Mouse (Mus musculus): ENCODE results near the gene Pskh1. TPM values are rescaled to one million over a fixed set of nuclear protein-coding genes. Genes with fewer than 3 reads are reported as not detected.

Gene Pskh1
- 30.4 and 33.1 TPM in 2 replicates for polyA plus RNA-seq (2015; fragmentation: Nextera tagmentation; extraction: Ambion mirVana)

DNA sequence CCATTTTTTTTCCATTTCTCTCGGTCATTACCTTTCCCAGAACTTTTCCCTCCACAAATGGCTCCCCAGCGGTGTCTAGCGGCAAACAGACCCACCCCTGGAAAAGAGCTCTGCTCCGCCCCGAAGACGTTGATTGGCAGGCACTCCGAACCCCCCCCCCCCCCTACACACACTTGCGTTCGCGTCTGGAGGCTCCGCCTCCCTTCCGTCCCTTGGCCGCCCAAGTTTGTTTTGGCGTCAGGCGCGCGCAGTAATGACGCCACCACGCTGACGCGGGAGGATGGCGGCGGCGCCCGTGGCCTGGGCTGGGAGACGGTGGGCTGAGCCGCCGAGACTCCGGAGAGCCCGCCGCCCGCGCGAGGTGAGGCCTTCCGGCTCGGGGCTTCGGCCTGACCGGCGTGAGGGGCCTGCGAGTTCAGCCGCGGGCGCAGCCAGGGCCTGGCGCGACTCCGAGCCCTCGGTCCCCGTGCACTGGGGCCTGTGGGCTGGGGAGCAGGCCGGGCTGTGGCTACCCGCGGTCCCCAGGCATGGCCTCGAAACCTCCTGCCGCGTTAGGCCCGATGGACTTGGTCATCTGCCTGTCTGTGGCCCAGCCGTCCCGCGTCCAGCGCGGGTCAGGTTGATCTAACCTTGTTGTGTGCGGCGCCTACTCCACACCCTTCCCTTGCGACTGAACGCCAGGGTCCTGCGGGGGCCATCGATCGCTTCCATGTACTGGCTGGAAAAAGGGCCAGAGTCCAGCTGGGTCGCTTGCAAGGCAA is at the start of gene Pskh1:
Gene Pskh1, plus strand, starts transcription at position 262 of the 761 bp plus-strand sequence.
- 0% methylated on average over 68 of the region's 68 CpGs for WGBS
- peak within 1 kb of the TSS; percentile 77 for H3K4me2 ChIP-seq (ENCODE audit: low read depth, low read length)
- H3K27ac ChIP-seq (ENCODE audit: low read length): peak within 1 kb of the TSS; percentile 91
- H3K9ac ChIP-seq (ENCODE audit: low read length): peak within 1 kb of the TSS; percentile 99
- H3K36me3 ChIP-seq (ENCODE audit: control insufficient read depth, insufficient read depth, low read length): no peaks in the 10 kb centered on the region
- peaks cover 8% of the 10 kb centered on the region for H3K4me1 ChIP-seq (ENCODE audit: control insufficient read depth, insufficient read depth, low read length)
- H3K27me3 ChIP-seq (ENCODE audit: control insufficient read depth, insufficient read depth, low read length): no peaks in the 10 kb centered on the region
- no peaks in the 10 kb centered on the region for H3K9me3 ChIP-seq (replicated peaks; ENCODE audit: control insufficient read depth, low read length)
- H3K4me3 ChIP-seq (replicated peaks; ENCODE audit: low read length): peak within 1 kb of the TSS; percentile 86
- ATAC-seq (ENCODE audit: insufficient read depth, low FRiP score): peak; percentile 94

DNA sequence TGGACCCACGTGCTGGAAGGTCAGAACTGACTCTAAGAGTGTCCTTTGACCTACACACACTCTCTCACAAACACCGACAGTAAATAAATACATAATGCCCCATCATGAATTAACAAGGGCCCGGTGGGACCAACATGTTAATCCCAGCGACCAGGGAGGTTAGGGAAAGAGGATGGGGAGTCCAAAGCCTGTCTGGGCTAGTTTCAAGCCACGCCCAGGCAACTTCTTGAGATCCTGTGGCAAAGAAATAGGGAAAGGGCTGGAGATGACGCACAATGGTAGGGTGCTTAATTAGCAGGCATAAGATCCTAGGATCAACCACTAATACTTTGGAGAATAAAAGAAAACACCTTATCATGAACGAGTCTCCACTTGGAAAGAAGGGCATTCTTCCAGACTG is 49.6 kb upstream of the Pskh1 start:
- H3K27ac ChIP-seq (ENCODE audit: low read length): no peak overlapping the region
- no peak for ATAC-seq (ENCODE audit: insufficient read depth, low FRiP score)
- peak overlapping the region; percentile 52; the same call in 1 of the 2 replicates for H3K9ac ChIP-seq (ENCODE audit: low read length)
- 73% methylated on average over 7 of the region's 7 CpGs for WGBS
- peak overlapping the region; percentile 23 for H3K4me3 ChIP-seq (replicated peaks; ENCODE audit: low read length)
- H3K36me3 ChIP-seq (ENCODE audit: control insufficient read depth, insufficient read depth, low read length): peaks cover 13% of the 10 kb centered on the region; the same call in 1 of the 2 replicates
- H3K4me2 ChIP-seq (ENCODE audit: low read depth, low read length): peak overlapping the region; percentile 36
- H3K27me3 ChIP-seq (ENCODE audit: control insufficient read depth, insufficient read depth, low read length): no peaks in the 10 kb centered on the region
- H3K9me3 ChIP-seq (replicated peaks; ENCODE audit: control insufficient read depth, low read length): no peaks in the 10 kb centered on the region
- H3K4me1 ChIP-seq (ENCODE audit: control insufficient read depth, insufficient read depth, low read length): peaks cover 6% of the 10 kb centered on the region

DNA sequence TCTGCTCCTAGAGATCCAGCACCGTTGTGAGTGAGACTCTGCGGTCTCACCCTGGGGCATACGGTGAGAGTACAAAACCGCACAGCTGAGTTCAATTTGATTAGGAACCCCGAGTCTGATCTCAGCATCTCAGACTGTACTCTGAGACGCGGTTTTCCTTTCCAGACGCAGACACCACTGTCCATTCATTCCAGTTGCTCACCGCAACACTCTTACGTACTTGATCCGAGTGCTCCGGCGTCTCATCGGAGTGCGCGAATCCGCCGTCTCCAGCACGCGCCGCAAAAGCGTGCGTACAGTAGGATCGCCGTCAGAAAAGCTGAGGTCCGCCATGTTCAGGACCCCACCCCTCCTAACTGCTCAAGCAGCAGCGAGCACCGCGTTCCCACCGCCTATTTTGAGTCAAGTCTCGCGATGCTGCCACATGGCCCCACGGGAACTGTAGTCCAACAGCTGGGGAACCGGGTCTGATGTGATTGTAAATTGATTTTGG is 48.5 kb upstream of the Pskh1 start:
- WGBS: under 1% methylated on average over 34 of the region's 34 CpGs
- ATAC-seq (ENCODE audit: insufficient read depth, low FRiP score): peak; percentile 82
- H3K27ac ChIP-seq (ENCODE audit: low read length): peak overlapping the region; percentile 85
- H3K27me3 ChIP-seq (ENCODE audit: control insufficient read depth, insufficient read depth, low read length): no peaks in the 10 kb centered on the region
- H3K4me2 ChIP-seq (ENCODE audit: low read depth, low read length): peak overlapping the region; percentile 81
- 0 out of 2 replicates have a peak, but pooled peaks cover 7% of the 10 kb centered on the region for H3K36me3 ChIP-seq (ENCODE audit: control insufficient read depth, insufficient read depth, low read length)
- peak overlapping the region; percentile 94 for H3K4me3 ChIP-seq (replicated peaks; ENCODE audit: low read length)
- H3K4me1 ChIP-seq (ENCODE audit: control insufficient read depth, insufficient read depth, low read length): peaks cover 14% of the 10 kb centered on the region
- H3K9me3 ChIP-seq (replicated peaks; ENCODE audit: control insufficient read depth, low read length): no peaks in the 10 kb centered on the region
- H3K9ac ChIP-seq (ENCODE audit: low read length): peak overlapping the region; percentile 90

DNA sequence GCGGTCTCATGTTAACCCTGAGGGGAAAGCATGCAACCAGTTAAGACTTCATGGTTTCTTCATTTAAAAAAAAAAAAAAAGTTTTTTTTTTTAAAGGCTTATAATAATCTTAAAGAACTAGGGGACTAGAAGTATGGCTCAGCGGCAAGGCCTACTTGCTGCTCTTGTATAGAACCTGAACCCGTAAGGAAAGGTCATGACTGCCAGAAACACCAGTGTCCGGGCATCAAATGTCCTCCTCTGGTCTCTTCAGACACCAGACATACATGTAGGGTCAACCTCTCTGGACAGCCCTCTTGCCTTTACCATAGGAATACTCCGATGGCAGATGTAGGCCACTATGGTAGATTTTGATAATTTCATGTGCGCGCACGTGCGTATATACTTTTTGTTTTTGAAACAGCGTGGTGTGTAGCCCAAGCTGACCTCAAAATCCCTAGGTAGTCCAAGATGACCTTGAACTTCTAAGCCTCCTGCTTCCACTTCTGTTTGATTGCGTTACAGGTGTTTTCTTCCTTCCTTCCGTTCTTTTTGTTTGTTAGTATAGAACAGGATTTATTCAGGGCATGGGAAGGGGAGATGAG is 48.0 kb upstream of the Pskh1 start:
- whole genome bisulfite sequencing: 79% methylated on average over 12 of the region's 12 CpGs
- H3K36me3 ChIP-seq (ENCODE audit: control insufficient read depth, insufficient read depth, low read length): 0 out of 2 replicates have a peak, but pooled peaks cover 7% of the 10 kb centered on the region
- H3K27me3 ChIP-seq (ENCODE audit: control insufficient read depth, insufficient read depth, low read length): no peaks in the 10 kb centered on the region
- no peak overlapping the region for H3K4me2 ChIP-seq (ENCODE audit: low read depth, low read length)
- peak overlapping the region; percentile 94 for H3K4me3 ChIP-seq (replicated peaks; ENCODE audit: low read length)
- ATAC-seq (ENCODE audit: insufficient read depth, low FRiP score): no peak
- no peak overlapping the region for H3K9ac ChIP-seq (ENCODE audit: low read length)
- H3K9me3 ChIP-seq (replicated peaks; ENCODE audit: control insufficient read depth, low read length): no peaks in the 10 kb centered on the region
- no peak overlapping the region for H3K27ac ChIP-seq (ENCODE audit: low read length)
- peaks cover 19% of the 10 kb centered on the region for H3K4me1 ChIP-seq (ENCODE audit: control insufficient read depth, insufficient read depth, low read length)

DNA sequence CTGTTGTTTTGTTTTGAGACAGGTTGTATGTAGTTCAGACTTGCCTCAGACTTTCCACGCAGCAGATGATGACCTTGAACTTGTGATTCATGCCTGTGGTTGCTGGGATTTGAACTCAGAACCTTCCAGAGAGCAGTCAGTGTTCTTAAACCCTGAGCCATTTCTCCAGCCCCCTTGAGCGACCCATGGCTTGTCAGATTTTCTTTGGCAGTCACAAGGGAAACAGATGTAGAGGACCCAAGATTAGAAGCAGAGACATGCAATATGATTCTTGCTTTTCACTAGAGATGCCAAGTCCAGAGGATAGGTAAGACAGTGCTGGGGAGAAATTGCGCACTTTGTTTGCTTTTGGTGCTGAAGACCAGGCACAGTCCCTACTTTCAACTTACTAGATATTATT is 47.1 kb upstream of the Pskh1 start, which contains the start of gene Cenpt:
Gene Cenpt, minus strand, starts transcription at position 101 of the 400 bp plus-strand sequence.
- H3K27me3 ChIP-seq (ENCODE audit: control insufficient read depth, insufficient read depth, low read length): no peaks in the 10 kb centered on the region
- no peak within 1 kb of the TSS for H3K4me2 ChIP-seq (ENCODE audit: low read depth, low read length)
- peaks cover 21% of the 10 kb centered on the region for H3K4me1 ChIP-seq (ENCODE audit: control insufficient read depth, insufficient read depth, low read length)
- 96% methylated on average over 3 of the region's 3 CpGs for WGBS
- H3K9me3 ChIP-seq (replicated peaks; ENCODE audit: control insufficient read depth, low read length): no peaks in the 10 kb centered on the region
- H3K4me3 ChIP-seq (replicated peaks; ENCODE audit: low read length): no peak within 1 kb of the TSS
- H3K27ac ChIP-seq (ENCODE audit: low read length): no peak within 1 kb of the TSS
- H3K36me3 ChIP-seq (ENCODE audit: control insufficient read depth, insufficient read depth, low read length): 0 out of 2 replicates have a peak, but pooled peaks cover 7% of the 10 kb centered on the region
- H3K9ac ChIP-seq (ENCODE audit: low read length): no peak within 1 kb of the TSS
- no peak for ATAC-seq (ENCODE audit: insufficient read depth, low FRiP score)

DNA sequence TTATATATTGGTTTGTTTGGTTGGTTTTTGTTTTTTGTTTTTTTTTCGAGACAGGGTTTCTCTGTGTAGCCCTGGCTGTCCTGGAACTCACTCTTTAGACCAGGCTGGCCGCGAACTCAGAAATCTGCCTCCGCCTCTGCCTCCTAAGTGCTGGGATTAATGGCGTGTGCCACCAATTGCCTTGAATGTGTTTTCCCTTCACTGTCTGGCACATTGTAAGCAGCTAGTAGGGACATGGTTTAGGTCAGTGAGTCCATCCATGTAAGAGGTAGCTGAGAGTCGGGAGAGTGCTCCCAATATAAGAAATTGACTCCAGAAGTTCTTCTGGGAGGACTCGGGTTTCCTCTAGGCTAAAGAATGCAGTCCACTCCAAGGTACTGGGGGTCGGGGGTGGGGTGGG is 45.9 kb upstream of the Pskh1 start:
- ATAC-seq (ENCODE audit: insufficient read depth, low FRiP score): no peak
- Histone ChIP-seq H3K4me3 (replicated peaks; ENCODE audit: low read length) (peak overlapping the region; percentile 84), H3K27ac (ENCODE audit: low read length) (no peak overlapping the region; the same call in 1 of the 2 replicates), H3K4me1 (ENCODE audit: control insufficient read depth, insufficient read depth, low read length) (peaks cover 27% of the 10 kb centered on the region), H3K9ac (ENCODE audit: low read length) (peak overlapping the region; percentile 93), H3K36me3 (ENCODE audit: control insufficient read depth, insufficient read depth, low read length) (no peaks in the 10 kb centered on the region), H3K27me3 (ENCODE audit: control insufficient read depth, insufficient read depth, low read length) (no peaks in the 10 kb centered on the region), H3K4me2 (ENCODE audit: low read depth, low read length) (peak overlapping the region; percentile 38), H3K9me3 (replicated peaks; ENCODE audit: control insufficient read depth, low read length) (no peaks in the 10 kb centered on the region)
- 24% methylated on average over 8 of the region's 8 CpGs for WGBS

DNA sequence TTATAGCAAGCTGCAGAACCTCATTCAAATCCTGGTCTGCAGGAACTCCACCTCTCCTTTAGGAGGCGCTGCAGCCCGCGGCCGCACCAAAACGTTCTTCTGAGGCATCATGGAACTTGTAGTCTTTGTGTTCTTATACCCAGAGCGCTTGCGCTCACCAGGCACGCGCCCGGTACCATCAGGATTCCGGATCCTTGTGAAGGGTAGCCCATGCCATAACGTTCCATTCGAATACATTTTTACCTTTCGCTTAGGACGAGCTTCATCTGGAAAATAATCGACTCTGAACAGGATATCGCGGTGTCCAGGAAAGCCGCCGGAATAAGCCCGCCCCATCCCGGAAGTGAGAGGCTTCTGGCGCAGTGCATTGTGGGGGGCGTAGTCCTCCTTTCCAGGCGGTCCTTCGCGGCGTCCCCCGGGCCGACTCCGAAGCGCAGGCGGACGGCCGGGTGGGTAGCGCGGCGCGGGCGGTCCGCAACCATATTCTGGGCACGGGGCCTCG is 45.5 kb upstream of the Pskh1 start, which contains the start of gene Thap11:
Gene Thap11, plus strand, starts transcription at position 418 of the 502 bp plus-strand sequence.
- H3K9ac ChIP-seq (ENCODE audit: low read length): peak within 1 kb of the TSS; percentile 93
- H3K9me3 ChIP-seq (replicated peaks; ENCODE audit: control insufficient read depth, low read length): no peaks in the 10 kb centered on the region
- no peaks in the 10 kb centered on the region for H3K27me3 ChIP-seq (ENCODE audit: control insufficient read depth, insufficient read depth, low read length)
- H3K36me3 ChIP-seq (ENCODE audit: control insufficient read depth, insufficient read depth, low read length): no peaks in the 10 kb centered on the region
- under 1% methylated on average over 43 of the region's 43 CpGs for WGBS
- peak within 1 kb of the TSS; percentile 86 for H3K27ac ChIP-seq (ENCODE audit: low read length)
- H3K4me1 ChIP-seq (ENCODE audit: control insufficient read depth, insufficient read depth, low read length): peaks cover 32% of the 10 kb centered on the region
- peak within 1 kb of the TSS; percentile 84 for H3K4me3 ChIP-seq (replicated peaks; ENCODE audit: low read length)
- peak within 1 kb of the TSS; percentile 87 for H3K4me2 ChIP-seq (ENCODE audit: low read depth, low read length)
- peak; percentile 92 for ATAC-seq (ENCODE audit: insufficient read depth, low FRiP score)

DNA sequence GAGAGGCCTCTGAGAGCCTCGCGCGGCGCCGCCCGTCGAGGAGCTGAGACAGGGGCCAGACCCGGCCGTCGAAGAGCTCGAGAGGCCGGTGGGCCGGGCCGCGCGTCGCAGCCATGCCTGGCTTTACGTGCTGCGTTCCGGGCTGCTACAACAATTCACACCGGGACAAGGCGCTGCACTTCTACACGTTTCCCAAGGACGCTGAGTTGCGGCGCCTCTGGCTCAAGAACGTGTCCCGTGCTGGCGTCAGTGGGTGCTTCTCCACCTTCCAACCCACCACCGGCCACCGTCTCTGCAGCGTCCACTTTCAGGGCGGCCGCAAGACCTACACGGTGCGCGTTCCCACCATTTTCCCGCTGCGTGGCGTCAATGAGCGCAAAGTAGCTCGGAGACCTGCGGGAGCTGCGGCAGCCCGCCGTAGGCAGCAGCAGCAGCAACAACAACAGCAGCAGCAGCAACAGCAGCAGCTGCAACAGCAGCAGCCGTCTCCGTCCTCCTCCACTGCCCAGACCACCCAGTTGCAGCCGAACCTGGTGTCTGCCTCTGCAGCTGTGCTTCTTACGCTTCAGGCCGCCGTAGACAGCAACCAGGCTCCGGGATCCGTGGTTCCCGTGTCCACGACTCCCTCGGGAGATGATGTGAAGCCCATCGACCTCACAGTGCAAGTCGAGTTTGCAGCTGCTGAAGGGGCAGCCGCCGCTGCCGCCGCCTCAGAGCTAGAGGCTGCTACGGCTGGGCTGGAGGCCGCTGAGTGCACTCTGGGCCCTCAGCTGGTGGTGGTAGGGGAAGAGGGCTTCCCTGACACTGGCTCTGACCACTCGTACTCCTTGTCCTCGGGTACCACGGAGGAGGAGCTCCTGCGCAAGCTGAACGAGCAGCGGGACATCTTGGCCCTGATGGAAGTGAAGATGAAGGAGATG is 44.7 kb upstream of the Pskh1 start:
- peaks cover 33% of the 10 kb centered on the region for H3K4me1 ChIP-seq (ENCODE audit: control insufficient read depth, insufficient read depth, low read length)
- 0 out of 2 replicates have a peak, but pooled peaks have one; percentile 38 for ATAC-seq (ENCODE audit: insufficient read depth, low FRiP score)
- peak overlapping the region; percentile 86 for H3K27ac ChIP-seq (ENCODE audit: low read length)
- H3K9me3 ChIP-seq (replicated peaks; ENCODE audit: control insufficient read depth, low read length): no peaks in the 10 kb centered on the region
- H3K4me2 ChIP-seq (ENCODE audit: low read depth, low read length): peak overlapping the region; percentile 87
- no peaks in the 10 kb centered on the region for H3K36me3 ChIP-seq (ENCODE audit: control insufficient read depth, insufficient read depth, low read length)
- whole genome bisulfite sequencing: under 1% methylated on average over 71 of the region's 71 CpGs
- peak overlapping the region; percentile 84 for H3K4me3 ChIP-seq (replicated peaks; ENCODE audit: low read length)
- H3K9ac ChIP-seq (ENCODE audit: low read length): peak overlapping the region; percentile 93
- no peaks in the 10 kb centered on the region for H3K27me3 ChIP-seq (ENCODE audit: control insufficient read depth, insufficient read depth, low read length)

Measured in stomach, embryonic 16.5 days (tissue).